Mouse (Mus musculus): Measurements from ENCODE around the gene Csf3r. TPM values are rescaled to one million over a fixed set of nuclear protein-coding genes. Genes with fewer than 3 reads are reported as not detected.

Gene Csf3r
- total RNA-seq, 1 experiment from 2014 or later: 34.0 TPM

- no peak for ATAC-seq (replicated peaks; ENCODE audit: low read depth, poor library complexity, severe bottlenecking)
Measured at GRCm38 (mm10) chr4:126051617-126052016, 27.3 kb downstream of the Csf3r start.

GRCm38 (mm10) chr4:126057207-126058133 lies 33.1 kb downstream of the Csf3r start:
- ATAC-seq (replicated peaks; ENCODE audit: low read depth, poor library complexity, severe bottlenecking): peak; percentile 17

GRCm38 (mm10) chr4:126058134-126058996 lies 34.0 kb downstream of the Csf3r start, which contains the start of gene Oscp1:
Gene Oscp1, plus strand, starts transcription at chr4:126058565.
- peak; percentile 99 for ATAC-seq (replicated peaks; ENCODE audit: low read depth, poor library complexity, severe bottlenecking)

- ATAC-seq (replicated peaks; ENCODE audit: low read depth, poor library complexity, severe bottlenecking): no peak
Measured at GRCm38 (mm10) chr4:126058997-126059362, 34.6 kb downstream of the Csf3r start.

- no peak for ATAC-seq (replicated peaks; ENCODE audit: low read depth, poor library complexity, severe bottlenecking)
Measured at GRCm38 (mm10) chr4:126062856-126063255, 38.5 kb downstream of the Csf3r start.

- ATAC-seq (replicated peaks; ENCODE audit: low read depth, poor library complexity, severe bottlenecking): peak; percentile 69
Measured at GRCm38 (mm10) chr4:126065241-126065640, 40.9 kb downstream of the Csf3r start.

- peak; percentile 42; the same call in 1 of the 2 replicates for ATAC-seq (replicated peaks; ENCODE audit: low read depth, poor library complexity, severe bottlenecking)
Measured at GRCm38 (mm10) chr4:126067401-126068077, 43.2 kb downstream of the Csf3r start.

- ATAC-seq (replicated peaks; ENCODE audit: low read depth, poor library complexity, severe bottlenecking): no peak
Measured at GRCm38 (mm10) chr4:126068842-126069241, 44.5 kb downstream of the Csf3r start.

GRCm38 (mm10) chr4:126077833-126078232 lies 53.5 kb downstream of the Csf3r start:
- no peak for ATAC-seq (replicated peaks; ENCODE audit: low read depth, poor library complexity, severe bottlenecking)

- no peak for ATAC-seq (replicated peaks; ENCODE audit: low read depth, poor library complexity, severe bottlenecking)
Measured at GRCm38 (mm10) chr4:126079266-126079665, 54.9 kb downstream of the Csf3r start.

- ATAC-seq (replicated peaks; ENCODE audit: low read depth, poor library complexity, severe bottlenecking): no peak
Measured at GRCm38 (mm10) chr4:126081601-126082000, 57.3 kb downstream of the Csf3r start.

- ATAC-seq (replicated peaks; ENCODE audit: low read depth, poor library complexity, severe bottlenecking): peak; percentile 51
Measured at GRCm38 (mm10) chr4:126083021-126083420, 58.7 kb downstream of the Csf3r start.

- ATAC-seq (replicated peaks; ENCODE audit: low read depth, poor library complexity, severe bottlenecking): no peak
Measured at GRCm38 (mm10) chr4:126084382-126084781, 60.0 kb downstream of the Csf3r start.

- peak; percentile 97 for ATAC-seq (replicated peaks; ENCODE audit: low read depth, poor library complexity, severe bottlenecking)
Measured at GRCm38 (mm10) chr4:126085996-126086576, 61.7 kb downstream of the Csf3r start.

- no peak for ATAC-seq (replicated peaks; ENCODE audit: low read depth, poor library complexity, severe bottlenecking)
Measured at GRCm38 (mm10) chr4:126090101-126090847, 65.9 kb downstream of the Csf3r start.

GRCm38 (mm10) chr4:126090848-126091124 lies 66.4 kb downstream of the Csf3r start:
- ATAC-seq (replicated peaks; ENCODE audit: low read depth, poor library complexity, severe bottlenecking): no peak

GRCm38 (mm10) chr4:126091873-126092272 lies 67.5 kb downstream of the Csf3r start:
- no peak for ATAC-seq (replicated peaks; ENCODE audit: low read depth, poor library complexity, severe bottlenecking)

All from common myeloid progenitor, adult 5-6 weeks (primary cell).